Mouse (Mus musculus) spleen, postnatal 14 days (tissue): ENCODE measurements around the gene Hsd17b2.
"Not testable (repeated sequence)": the region's sequence is repeated elsewhere in the genome, so short reads cannot be mapped to it uniquely, and the experiment has no call there.

Experiments used
- DNase-seq, 2 experiments: peaks; one replicate each; pipeline ENCODE4 v3.0.0; 2021 to 2022; ENCODE audit warnings: low spot score in 2 of 2

Gene Hsd17b2

DNA sequence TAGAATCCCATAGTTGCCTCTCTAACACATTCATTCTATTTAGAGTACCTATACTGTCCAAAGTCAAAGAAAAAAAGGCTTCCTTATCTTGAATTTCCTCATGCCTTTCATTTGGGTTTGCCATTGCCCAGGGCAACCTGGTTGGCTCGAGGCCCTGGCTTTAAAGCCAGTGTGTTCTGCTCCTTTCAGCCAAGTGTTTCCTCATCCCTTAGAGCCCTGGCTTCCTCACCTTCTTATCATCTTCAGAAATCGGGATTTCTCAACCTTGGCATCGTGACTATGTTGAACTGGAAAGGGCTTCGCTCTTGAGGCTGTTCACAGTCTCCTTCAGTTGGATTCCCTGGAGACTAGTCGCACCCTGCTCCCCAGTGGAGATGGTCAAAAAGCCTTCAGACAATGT lies 12.9 kb downstream of the Hsd17b2 start:
- no peak for DNase-seq

DNA sequence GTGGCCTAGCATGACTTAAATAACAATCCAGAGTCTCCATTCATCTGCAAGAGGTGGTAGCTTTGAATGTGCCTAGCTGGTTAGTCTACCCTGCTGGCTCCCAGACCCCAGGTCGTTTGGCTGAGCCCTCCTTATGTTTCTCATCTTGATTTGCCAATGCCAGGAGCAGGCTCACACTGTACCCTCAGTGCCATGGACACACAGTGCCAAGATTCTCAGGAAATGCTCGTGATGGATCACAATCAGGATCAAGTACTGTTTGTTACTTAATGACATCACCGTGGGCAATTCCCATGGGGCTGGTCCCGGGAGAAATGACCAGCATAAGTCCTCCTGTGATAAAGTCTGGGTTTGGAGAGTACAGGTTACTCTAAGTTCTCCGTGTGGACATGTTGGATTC lies 14.2 kb downstream of the Hsd17b2 start:
- DNase-seq, result no peak

DNA sequence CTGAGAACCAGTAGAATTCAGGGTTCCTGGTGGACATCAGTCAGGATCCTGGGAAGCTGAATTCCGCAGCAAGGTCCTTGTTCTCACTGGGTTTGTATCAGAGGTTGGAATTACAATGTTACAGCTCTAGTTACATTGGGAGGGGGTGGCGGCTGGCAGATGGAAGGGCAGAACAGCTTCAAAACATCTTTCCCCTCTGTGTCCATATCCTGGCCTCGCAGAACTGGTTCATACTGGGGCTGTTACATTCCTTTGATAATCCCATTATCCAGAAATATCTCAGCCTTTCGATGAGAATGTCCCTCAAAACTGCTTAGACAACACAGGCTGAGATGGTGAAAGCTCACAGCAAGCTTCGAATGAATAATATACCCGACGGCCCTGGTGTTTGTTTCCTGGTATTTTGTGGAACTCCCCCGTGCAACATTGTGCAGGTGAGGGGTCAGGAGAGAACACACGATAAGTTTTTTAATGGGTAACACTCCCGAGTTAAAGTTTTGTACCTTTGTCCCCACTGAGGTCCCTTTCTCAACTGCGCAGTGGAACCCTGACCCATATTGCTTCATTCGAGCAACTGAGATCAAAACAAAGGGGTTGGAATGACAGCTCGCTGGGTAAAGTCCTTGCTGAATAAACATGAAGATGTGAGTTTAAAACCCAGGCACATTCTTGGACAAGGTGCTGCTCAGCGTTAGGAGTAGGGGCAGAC lies 16.6 kb downstream of the Hsd17b2 start:
- no peak for DNase-seq

DNA sequence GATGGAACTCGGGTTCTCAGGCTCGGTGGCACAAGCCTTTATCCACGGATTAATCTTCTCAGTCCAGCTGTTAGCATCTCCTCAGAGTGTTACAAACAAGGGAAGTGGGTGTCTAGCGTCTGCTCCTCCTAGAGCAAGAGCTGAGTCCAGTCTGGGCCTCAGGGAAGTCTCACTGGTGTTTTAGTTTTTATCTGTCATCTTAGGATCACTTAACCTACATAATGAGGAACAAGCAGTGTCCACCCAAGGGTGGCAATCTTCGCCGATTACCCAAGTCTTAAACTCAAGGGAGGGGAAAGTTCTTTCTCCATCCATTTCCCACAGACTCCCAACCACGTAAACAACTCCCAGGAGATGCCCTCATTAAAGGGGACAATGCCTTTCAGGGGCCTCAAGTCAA lies 24.8 kb downstream of the Hsd17b2 start:
- no peak for DNase-seq

DNA sequence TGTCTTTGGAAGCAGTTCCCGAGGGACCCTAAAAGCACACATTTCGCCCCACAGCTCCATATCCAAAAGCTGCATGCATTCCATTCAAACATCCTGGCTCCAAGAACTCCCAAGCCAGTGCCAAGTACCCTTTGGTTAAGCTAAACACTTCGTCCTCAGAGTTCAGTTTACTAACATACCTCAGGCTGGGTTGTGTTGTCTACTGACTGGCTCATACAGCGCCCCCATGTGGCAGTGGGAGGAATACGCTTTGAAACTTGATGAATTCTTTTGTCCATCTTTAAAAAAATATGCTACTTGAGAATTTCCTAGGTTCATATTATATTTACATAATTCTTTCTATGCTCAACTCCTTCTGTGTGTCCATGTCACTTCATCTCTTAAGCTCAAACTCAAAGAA lies 25.9 kb downstream of the Hsd17b2 start:
- DNase-seq, result no peak

DNA sequence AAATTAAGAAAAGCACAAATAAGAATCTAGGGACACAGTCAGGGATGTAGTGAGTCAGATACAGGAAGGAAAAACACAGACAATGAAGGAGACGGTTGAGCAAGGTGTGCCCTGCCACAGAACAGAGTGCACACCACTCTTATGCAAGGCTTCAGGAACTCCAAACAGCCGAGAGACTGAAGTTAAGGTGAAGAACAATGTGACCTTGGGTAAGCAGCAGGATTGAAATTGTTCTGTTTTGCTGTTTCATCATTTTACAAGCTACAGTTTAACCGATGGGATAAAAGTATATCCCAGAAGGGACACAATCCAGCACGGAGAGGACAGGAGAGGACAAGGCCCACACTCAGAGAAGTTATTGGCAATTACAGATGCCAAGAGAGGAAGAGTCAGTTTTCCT lies 26.5 kb downstream of the Hsd17b2 start:
- no peak for DNase-seq

DNA sequence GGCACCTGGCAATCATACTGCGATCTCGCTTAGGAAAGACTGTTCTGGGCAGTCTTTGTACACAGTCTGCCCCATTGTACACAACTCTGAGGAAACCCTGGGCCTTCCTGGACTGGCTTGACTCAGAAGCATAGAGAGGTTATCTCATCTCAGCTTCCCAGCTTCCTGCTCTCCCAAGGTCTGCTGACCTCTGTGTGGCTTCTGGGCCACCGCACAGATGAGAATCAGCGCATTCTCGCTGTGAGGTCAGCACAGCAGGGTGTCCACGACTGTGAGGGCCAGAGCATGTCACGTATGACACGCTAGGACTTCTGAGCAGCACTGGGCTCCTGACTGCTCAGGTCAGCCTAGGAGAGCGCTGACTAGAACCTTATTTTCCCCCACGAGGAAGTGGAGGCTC lies 29.3 kb downstream of the Hsd17b2 start:
- no peak for DNase-seq

DNA sequence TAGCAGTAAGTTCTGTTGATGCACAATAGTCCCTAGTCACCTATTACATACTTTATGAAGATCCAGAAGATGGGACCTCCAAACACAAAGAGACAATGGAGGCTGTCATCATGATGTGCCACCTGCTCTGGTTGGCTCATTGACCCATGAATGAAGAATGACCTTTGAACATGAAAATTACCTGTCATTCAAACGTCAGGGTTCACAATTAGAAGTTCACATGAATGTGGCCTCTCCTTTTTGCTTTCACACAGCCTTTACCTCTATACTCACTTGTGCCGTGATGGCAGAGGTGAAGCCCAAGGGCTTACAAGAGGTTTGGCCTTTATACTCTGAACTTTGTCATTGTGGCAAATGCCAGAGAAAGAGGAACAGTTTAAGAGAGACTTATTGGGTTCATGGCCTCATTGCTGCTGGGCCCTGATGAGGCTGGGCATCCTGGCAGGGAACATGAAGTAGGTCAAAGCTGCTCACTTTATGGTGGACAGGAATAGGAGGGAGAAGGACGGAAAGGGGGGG lies 35.0 kb downstream of the Hsd17b2 start:
- no peak for DNase-seq

DNA sequence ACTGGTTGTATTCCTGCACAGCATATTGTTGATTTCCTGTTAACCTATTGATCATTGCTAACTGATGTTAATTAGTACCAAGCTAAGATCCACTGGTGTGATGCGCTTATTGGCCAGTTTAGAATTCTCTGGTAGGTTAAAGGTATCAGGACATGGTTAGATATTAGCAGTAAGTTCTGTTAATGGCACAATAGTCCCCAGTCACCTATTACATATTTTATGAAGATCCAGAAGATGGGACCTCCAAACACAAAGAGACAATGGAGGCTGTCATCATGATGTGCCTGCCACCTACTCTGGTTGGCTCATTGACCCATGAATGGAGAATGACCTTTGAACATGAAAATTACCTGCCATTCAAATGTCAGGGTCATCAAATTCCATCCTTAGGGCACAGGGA lies 36.5 kb downstream of the Hsd17b2 start:
- DNase-seq, result not testable (repeated sequence)

DNA sequence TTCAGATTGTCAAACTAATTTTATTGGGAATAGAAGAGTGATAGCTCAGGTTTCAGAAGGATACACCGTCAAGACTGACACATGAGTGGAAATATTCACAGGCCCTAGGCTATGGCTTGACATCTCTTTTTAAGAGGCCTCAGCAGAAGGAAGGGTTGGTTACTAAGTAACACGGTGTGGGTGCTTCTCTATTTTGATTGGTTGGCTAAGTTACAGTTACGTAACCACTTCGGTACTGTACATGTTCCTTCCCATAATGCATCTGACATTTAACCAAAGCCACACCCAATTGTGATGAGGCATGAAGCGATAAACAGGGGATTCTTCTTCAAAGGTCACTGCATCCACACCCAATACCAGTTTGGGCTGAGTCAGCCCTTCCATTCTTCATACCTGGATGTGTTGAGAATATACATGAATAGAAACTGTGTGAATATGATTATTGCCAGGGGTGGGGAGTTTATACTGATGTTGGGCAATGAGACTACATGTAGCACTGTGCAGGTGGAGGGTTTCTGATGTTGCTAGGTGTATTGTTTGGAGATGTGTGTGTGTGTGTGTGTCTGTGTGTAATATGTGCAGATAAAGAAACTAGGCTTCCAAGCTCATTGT lies 38.8 kb downstream of the Hsd17b2 start:
- DNase-seq, result no peak

DNA sequence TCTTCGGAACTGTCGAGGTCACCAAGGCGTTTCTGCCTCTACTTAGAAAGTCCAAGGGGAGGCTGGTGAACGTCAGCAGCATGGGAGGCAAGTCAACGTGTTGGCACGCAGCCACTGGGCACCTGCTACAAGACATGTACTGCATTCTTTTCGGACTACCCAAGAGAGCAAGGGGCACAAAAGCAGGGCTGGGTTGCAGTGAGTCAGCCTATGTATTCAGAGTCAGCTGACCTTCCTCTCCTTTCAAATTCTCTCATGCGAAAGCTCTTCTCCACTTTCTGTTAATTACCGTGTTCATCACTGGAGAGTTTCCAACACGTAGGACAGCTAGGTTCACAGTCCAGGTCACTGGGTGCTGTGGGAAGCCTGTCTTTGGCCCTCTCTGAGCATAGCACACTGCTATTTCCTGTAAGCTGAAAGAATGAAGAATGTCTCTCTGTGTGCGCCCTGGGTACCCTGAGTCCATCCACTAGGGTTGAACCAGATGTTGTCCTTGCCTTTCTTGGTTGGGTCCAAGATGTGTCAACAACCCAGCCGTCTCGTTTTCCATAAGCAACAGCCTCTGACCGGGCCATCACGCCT lies 40.8 kb downstream of the Hsd17b2 start:
- no peak for DNase-seq

DNA sequence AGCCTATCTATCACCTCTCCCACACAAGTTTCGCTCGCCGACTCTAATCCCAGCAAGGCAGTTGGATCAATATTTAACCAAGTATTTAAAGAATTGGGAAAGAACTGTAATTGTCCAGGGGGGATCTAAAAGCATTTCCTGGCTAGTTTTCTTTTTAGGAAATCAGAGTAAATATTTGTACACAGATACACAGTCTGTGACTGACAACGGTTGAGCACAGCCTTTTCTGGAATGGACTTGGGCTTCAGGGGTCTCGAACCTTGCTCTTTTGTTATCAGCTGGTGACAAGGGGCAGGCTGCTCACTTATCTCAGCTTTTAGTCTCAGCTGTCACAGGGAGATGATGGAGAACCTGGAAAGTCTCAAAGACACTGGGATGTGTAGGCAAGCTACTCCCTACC lies 44.9 kb downstream of the Hsd17b2 start:
- no peak for DNase-seq

DNA sequence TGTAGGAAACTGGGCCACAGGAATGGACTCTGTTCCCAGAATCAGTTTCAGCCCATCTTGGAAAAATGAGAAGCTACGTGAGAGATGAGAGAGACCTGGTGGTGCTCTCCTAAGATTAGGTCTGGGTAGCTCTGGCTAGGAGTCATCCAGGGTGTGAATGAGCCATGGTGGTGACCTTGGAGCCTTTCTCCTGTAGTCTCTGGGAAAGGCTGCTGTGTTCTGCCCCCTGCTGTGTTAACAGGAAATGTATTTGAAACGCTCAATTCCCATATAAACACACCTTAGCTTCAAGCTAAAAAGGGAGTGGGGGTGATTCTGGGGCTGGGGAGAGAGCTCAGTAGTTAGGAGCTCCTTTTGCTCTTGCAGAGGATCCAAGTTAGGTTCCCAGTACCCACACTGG lies 45.7 kb downstream of the Hsd17b2 start:
- DNase-seq, result no peak

DNA sequence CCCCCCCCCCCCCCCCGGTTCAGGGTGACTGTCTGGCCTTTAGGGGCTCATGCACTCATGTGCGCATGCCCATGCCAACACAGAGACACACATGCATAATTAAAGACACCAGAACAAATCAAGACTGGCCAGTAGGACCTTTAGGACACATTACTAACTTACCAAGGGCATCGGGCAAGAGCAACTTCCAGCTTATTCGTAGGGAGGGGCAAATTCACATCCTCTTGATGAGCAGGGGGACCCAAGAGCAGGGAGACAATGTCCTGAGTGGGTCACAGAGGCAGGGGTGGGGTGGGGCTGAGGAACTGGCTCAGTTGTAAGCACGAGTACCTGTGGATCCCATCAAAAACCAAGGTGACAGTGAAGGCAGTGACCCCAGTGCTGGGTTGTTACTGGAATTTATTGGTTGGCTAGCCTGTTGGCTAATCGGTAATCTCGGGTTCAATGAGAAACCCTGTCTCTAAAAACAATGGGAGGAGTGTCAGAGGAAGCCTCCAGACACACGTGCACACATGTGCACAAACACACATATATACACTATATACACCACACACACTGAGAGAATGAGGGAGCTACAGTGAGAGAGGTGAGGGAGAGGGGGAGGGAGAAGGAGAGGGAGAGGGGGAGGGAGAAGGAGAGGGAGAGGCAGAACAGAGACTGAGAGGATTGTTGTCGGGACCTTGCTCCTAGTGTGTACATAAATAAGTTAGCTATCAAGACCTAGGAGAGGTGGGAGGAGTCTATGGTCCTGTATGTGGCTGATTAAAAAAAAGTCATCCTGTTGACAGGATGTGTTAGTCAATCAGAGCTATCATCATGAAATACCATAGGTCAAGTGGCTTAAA lies 46.4 kb downstream of the Hsd17b2 start:
- no peak for DNase-seq

DNA sequence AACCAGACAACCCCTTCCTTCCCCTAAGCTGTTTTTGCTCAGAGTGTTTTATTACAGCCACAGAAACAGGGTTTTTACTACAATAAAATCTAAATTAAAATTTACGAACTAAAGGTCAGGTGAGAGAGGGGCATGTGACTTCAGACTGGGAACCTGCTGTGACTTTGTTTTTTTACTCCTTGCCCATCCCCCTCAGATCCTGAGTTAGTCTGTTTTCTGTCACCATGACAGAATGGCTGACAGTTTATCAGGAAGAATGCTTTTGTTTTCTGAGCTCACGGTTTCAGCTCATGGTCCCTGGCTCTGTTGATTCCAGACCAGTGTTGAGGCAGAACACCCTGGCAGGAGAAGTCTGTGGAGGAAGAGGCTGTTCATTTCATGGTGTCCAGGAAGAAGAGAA lies 47.7 kb downstream of the Hsd17b2 start:
- DNase-seq, result no peak

DNA sequence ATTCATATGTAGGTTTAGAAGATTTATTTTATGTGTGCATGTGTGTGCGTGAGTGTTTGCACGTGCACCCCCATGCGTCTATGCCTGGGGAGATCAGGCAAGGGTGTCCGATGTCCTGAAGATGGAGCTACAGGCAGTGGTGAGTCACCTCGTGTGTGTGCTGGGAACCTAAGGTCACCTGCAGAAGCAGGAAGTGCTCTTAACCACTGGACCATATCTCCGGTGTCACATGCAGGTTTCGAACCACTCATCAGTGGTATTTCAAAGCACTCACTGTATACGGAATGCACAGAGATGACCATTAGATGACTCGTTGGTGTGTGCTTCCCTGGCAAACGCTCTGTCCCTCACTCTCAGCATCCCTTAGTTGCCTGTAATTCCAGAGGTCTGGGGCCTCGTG lies 56.2 kb downstream of the Hsd17b2 start:
- DNase-seq, result no peak

DNA sequence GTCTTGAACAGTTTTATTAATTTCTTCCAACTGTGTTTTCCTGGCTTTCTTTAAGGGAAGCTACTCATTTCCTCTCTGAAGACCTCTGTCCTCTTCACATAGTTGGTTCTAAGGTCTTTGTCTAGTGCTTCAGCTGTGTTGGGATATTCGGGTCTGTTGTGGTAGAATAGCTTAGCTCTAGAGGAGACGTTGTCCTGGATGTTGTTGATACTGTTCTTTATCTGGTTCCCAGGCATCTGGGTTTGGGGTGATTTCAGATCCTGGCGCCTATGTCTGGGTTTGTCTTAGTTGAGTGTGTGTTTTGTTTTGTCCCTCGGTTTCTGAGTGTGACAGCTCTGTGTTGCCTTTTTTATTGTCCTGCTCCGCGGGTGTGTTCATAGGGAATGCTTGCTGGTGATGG lies 61.1 kb downstream of the Hsd17b2 start:
- no peak for DNase-seq

DNA sequence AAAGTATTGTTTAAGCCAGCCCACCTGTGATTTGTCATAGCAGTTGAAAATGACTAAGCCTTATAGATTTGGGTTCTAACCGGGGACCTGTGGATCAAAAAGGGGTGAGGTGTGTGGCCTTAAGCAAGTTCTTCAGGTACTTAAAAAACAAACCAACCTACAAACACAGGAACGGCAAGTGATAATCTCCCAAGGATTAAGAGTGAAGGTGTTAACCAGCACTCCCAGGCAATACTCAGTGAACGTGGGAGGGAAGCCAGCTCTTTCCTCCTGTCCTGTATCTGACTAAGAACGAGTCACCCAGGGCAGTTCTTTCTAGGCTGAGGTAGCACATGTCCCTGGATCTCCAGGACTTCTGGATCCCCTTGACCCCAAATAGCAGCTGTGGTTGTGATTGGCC lies 62.9 kb downstream of the Hsd17b2 start:
- no peak for DNase-seq

DNA sequence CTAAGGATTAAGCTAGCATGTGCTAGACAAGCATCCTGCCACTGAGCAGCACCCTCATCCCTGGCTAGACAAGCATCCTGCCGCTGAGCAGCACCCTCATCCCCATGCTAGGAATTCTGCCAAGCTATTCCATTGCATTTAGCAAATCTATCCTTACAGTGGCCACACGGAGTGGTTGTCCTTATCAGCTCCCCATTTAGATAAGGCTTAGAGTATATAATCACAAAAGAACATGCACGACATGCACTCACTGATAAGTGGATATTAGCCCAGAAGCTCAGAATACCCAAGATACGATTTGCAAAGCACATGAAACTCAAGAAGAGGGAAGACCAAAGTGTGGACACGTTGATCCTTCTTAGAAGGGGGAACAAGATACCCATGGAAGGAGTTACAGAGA lies 64.2 kb downstream of the Hsd17b2 start:
- no peak for DNase-seq

DNA sequence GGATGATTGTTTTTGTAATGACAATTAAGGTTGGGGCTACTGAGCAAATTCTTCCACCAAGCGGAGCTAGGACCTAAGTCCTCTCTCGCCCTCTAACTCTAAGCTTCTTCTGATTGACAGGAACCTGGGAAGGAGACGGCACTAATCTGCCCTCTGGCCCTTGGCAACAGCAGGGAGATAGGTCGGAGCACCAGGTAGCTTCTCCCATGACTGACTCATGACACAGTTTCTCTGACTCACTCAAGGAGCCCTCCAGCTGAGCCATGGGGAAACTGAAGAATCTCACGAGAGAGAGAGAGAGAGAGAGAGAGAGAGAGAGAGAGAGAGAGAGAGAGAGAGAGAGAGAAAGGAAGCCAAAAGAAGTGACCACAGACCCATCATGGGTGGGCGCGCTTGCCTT lies 67.3 kb downstream of the Hsd17b2 start:
- DNase-seq, result no peak

DNA sequence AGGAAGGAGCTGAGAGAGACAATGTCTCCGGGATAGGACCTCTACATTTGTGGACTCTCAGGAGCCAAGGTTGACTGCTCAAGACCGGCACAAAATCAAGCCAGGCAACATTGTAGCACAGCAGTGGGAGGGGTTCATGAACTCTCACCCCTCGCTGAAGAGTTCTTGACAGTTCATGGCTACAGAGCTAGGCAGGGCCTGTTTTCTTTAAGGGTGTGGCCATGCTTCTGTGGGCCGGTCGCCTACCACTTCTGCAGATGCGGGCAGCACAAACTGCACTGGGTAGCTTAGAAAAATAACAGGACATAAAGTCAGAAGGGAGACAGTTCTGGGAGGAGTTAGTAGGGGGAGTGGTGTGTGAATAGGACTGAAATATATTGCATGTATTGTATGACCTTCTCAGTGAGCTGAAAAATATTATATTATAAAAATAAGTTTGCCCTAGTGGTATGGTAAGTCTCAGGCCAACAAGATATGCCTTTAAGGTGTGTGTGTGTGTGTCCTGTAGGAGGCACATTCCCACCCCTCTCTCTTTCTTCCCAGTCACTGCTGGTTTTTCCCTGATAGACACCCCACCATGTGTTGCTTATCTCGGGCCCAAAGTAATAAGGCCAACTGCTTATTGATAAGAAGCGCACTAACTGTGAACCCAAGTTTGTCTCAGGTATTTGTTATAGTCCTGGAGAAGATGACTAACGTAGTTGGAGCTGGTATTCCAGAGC lies 69.6 kb downstream of the Hsd17b2 start:
- no peak for DNase-seq

DNA sequence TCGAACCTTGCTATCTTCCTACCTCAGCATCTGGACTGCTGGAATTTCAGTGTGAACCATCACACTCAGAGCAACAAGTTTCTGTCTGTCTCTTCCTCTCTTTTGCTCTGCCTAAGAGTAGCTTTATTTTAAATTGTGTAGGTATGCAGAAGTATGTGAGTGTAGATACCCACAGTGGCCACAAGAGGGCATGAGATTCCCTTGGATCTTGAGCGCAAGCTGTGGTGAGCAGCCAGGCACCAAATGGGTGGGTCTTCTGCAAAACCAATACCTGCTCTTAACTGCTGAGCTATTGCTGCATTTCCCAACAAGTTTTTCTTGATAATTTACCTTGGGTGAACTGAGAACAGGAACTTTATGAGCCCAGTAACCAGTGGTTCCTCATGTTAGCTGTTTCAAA lies 70.4 kb downstream of the Hsd17b2 start:
- DNase-seq, result peak in 1 of 2 experiments; percentile 13
